Mouse (Mus musculus) forebrain, embryonic 14.5 days (tissue): Measurements from ENCODE around the gene Ralgps1. TPM values are rescaled to one million over a fixed set of nuclear protein-coding genes. Genes with fewer than 3 reads are reported as not detected.
"Not testable (repeated sequence)": the region's sequence is repeated elsewhere in the genome, so short reads cannot be mapped to it uniquely, and the experiment has no call there.

Source experiments
- ATAC-seq: fragments of 200-750 bp; cut with Nextera tagmentation; 2 replicates; pipeline ENCODE4 v1.8.0; 2017; ENCODE audit warnings: mild to moderate bottlenecking, moderate library complexity
- DNase-seq: peaks from one replicate; pipeline ENCODE4 v3.0.0-alpha.2; 2015; ENCODE audit warnings: low spot score
- H3K27ac ChIP-seq: fragments of 300-500 bp; sonication (generic); 2 replicates; pipeline ENCODE4 v1.5.1; 2014; ENCODE audit warnings: low read depth, mild to moderate bottlenecking, control low read depth, low read length, moderate library complexity
- H3K27me3 ChIP-seq: fragments of 300-500 bp; sonication (generic); replicated peaks from 2 replicates; pipeline ENCODE4 v1.6.1; 2014; ENCODE audit warnings: low read length, control low read depth, mixed read lengths; ENCODE audit not compliant: control insufficient read depth, insufficient read depth
- H3K36me3 ChIP-seq: fragments of 300-500 bp; sonication (generic); 2 replicates; pipeline ENCODE4 v1.6.1; 2014; ENCODE audit warnings: low read length, control low read depth; ENCODE audit not compliant: control insufficient read depth, insufficient read depth
- H3K4me1 ChIP-seq: fragments of 300-500 bp; sonication (generic); 2 replicates; pipeline ENCODE4 v1.6.1; 2014; ENCODE audit warnings: antibody characterized with exemption, low read length, control low read depth; ENCODE audit not compliant: control insufficient read depth, insufficient read depth
- H3K4me2 ChIP-seq: fragments of 300-500 bp; sonication (generic); 2 replicates; pipeline ENCODE4 v1.6.1; 2014; ENCODE audit warnings: mild to moderate bottlenecking, control low read depth, low read length
- H3K4me3 ChIP-seq: fragments of 300-500 bp; sonication (generic); 2 replicates; pipeline ENCODE4 v1.5.1; 2014; ENCODE audit warnings: low read depth, low read length, control low read depth
- H3K9ac ChIP-seq: fragments of 300-500 bp; sonication (generic); 2 replicates; pipeline ENCODE4 v1.6.1; 2014; ENCODE audit warnings: mild to moderate bottlenecking, low read length, control low read depth, moderate library complexity
- H3K9me3 ChIP-seq: fragments of 300-500 bp; sonication (generic); replicated peaks from 2 replicates; pipeline ENCODE4 v1.6.1; 2016; ENCODE audit warnings: low read length, control low read depth, mixed read lengths; ENCODE audit not compliant: control insufficient read depth
- WGBS: fragments of 180-500 bp; shearing (Covaris S2); extraction: QIAGEN DNeasy Blood & Tissue Kit; methylation state at CpG from one replicate; pipeline ENCODE4 v1.1.7; 2014; 5-methylcytosine and 5-hydroxymethylcytosine counted together
- polyA plus RNA-seq: library from polyadenylated mRNA; unstranded; fragments of >200 nt; fragmentation: Nextera tagmentation; extraction: Ambion mirVana; gene quantifications from 2 replicates; pipeline ENCODE4 v1.2.1, GENCODE M21; 2014

Gene Ralgps1
- polyA plus RNA-seq, 1 experiment from 2014 or later, result 32.6 TPM

GRCm38 (mm10) chr2:33130141-33130525, 241.2 kb downstream of the Ralgps1 start:
- H3K27ac ChIP-seq, result no peak overlapping the region
- peak overlapping the region; percentile 98 for H3K4me2 ChIP-seq
- 2% methylated on average over 30 of the region's 33 CpGs for WGBS
- peaks cover 8% of the 10 kb centered on the region for H3K4me1 ChIP-seq
- peak overlapping the region; percentile 77 for H3K9ac ChIP-seq
- H3K4me3 ChIP-seq, result peak overlapping the region; percentile 66
- H3K9me3 ChIP-seq, result no peaks in the 10 kb centered on the region
- ATAC-seq (no peak), DNase-seq (no peak)
- H3K27me3 ChIP-seq, result 0 out of 2 replicates have a peak, but pooled peaks cover 3% of the 10 kb centered on the region
- no peaks in the 10 kb centered on the region for H3K36me3 ChIP-seq

GRCm38 (mm10) chr2:33129696-33130095, 241.6 kb downstream of the Ralgps1 start:
- H3K4me1 ChIP-seq, result peaks cover 8% of the 10 kb centered on the region
- no peak for ATAC-seq
- no peak overlapping the region for H3K27ac ChIP-seq
- peak; percentile 14 for DNase-seq
- H3K9me3 ChIP-seq, result no peaks in the 10 kb centered on the region
- WGBS, result 3% methylated on average over 10 of the region's 10 CpGs
- H3K9ac ChIP-seq, result peak overlapping the region; percentile 77
- H3K36me3 ChIP-seq, result no peaks in the 10 kb centered on the region
- H3K4me2 ChIP-seq, result peak overlapping the region; percentile 98
- H3K27me3 ChIP-seq, result 0 out of 2 replicates have a peak, but pooled peaks cover 3% of the 10 kb centered on the region
- peak overlapping the region; percentile 66 for H3K4me3 ChIP-seq

- H3K4me1 ChIP-seq, result peaks cover 8% of the 10 kb centered on the region
- no peak overlapping the region for H3K9ac ChIP-seq
- no peak for DNase-seq
- H3K36me3 ChIP-seq, result no peaks in the 10 kb centered on the region
- 74% methylated on average over 2 of the region's 2 CpGs for WGBS
- no peaks in the 10 kb centered on the region for H3K9me3 ChIP-seq
- H3K4me2 ChIP-seq, result peak overlapping the region; percentile 98
- no peak for ATAC-seq
- H3K27me3 ChIP-seq, result 0 out of 2 replicates have a peak, but pooled peaks cover 3% of the 10 kb centered on the region
- H3K4me3 ChIP-seq, result no peak overlapping the region
- H3K27ac ChIP-seq, result no peak overlapping the region
Observed at GRCm38 (mm10) chr2:33129005-33129404, 242.3 kb downstream of the Ralgps1 start.

- H3K27ac ChIP-seq, result no peak overlapping the region
- ATAC-seq (no peak), DNase-seq (no peak)
- 0 out of 2 replicates have a peak, but pooled peaks cover under 1% of the 10 kb centered on the region for H3K27me3 ChIP-seq
- WGBS, result 78% methylated on average over 2 of the region's 2 CpGs
- no peaks in the 10 kb centered on the region for H3K36me3 ChIP-seq
- H3K9ac ChIP-seq, result no peak overlapping the region
- H3K4me1 ChIP-seq, result peaks cover 8% of the 10 kb centered on the region
- H3K9me3 ChIP-seq, result no peaks in the 10 kb centered on the region
- no peak overlapping the region for H3K4me2 ChIP-seq
- no peak overlapping the region for H3K4me3 ChIP-seq
Observed at GRCm38 (mm10) chr2:33127271-33127670, 244.0 kb downstream of the Ralgps1 start.

GRCm38 (mm10) chr2:33122856-33123255, 248.4 kb downstream of the Ralgps1 start:
- no peak for ATAC-seq
- 74% methylated on average over 6 of the region's 6 CpGs for WGBS
- H3K4me1 ChIP-seq, result no peaks in the 10 kb centered on the region

GRCm38 (mm10) chr2:33100536-33100935, 270.8 kb downstream of the Ralgps1 start:
- ATAC-seq, result no peak
- no peaks in the 10 kb centered on the region for H3K9me3 ChIP-seq
- no peak overlapping the region for H3K4me2 ChIP-seq
- H3K27me3 ChIP-seq, result no peaks in the 10 kb centered on the region
- WGBS, result 83% methylated on average over 8 of the region's 8 CpGs
- no peaks in the 10 kb centered on the region for H3K36me3 ChIP-seq
- 0 out of 2 replicates have a peak, but pooled peaks cover under 1% of the 10 kb centered on the region for H3K4me1 ChIP-seq
- DNase-seq, result no peak
- no peak overlapping the region for H3K27ac ChIP-seq
- H3K4me3 ChIP-seq, result no peak overlapping the region
- no peak overlapping the region for H3K9ac ChIP-seq

More at GRCm38 (mm10) chr2:33122856-33123255, 248.4 kb downstream of the Ralgps1 start:
- Histone ChIP-seq H3K4me3 (no peak overlapping the region), H3K9me3 (no peaks in the 10 kb centered on the region), H3K9ac (no peak overlapping the region), H3K27ac (no peak overlapping the region), H3K4me2 (no peak overlapping the region), H3K36me3 (no peaks in the 10 kb centered on the region), H3K27me3 (no peaks in the 10 kb centered on the region)
- no peak for DNase-seq

- not testable (repeated sequence) for H3K9ac ChIP-seq, ATAC-seq, H3K4me2 ChIP-seq, H3K36me3 ChIP-seq, H3K27ac ChIP-seq, H3K9me3 ChIP-seq, H3K27me3 ChIP-seq, H3K4me3 ChIP-seq, H3K4me1 ChIP-seq, DNase-seq
- 92% methylated on average over 12 of the region's 12 CpGs for WGBS
Observed at GRCm38 (mm10) chr2:33097326-33097725, 274.0 kb downstream of the Ralgps1 start.

GRCm38 (mm10) chr2:33095221-33095671, 276.0 kb downstream of the Ralgps1 start:
- Histone ChIP-seq H3K27me3 (no peaks in the 10 kb centered on the region), H3K4me1 (peaks cover 5% of the 10 kb centered on the region; the same call in 1 of the 2 replicates), H3K27ac (no peak overlapping the region), H3K36me3 (no peaks in the 10 kb centered on the region), H3K4me3 (no peak overlapping the region), H3K4me2 (no peak overlapping the region), H3K9ac (no peak overlapping the region), H3K9me3 (no peaks in the 10 kb centered on the region)
- WGBS, result 62% methylated on average over 10 of the region's 10 CpGs
- peak; percentile 48 for DNase-seq
- peak; percentile 44; the same call in 1 of the 2 replicates for ATAC-seq

GRCm38 (mm10) chr2:33090620-33091520, 280.4 kb downstream of the Ralgps1 start:
- Histone ChIP-seq H3K4me3 (no peak overlapping the region), H3K27ac (no peak overlapping the region), H3K4me2 (no peak overlapping the region), H3K9me3 (no peaks in the 10 kb centered on the region), H3K36me3 (no peaks in the 10 kb centered on the region), H3K27me3 (no peaks in the 10 kb centered on the region), H3K4me1 (peaks cover 5% of the 10 kb centered on the region; the same call in 1 of the 2 replicates), H3K9ac (no peak overlapping the region)
- DNase-seq (no peak), ATAC-seq (no peak)
- 90% methylated on average over 8 of the region's 8 CpGs for WGBS
